Mouse (Mus musculus): ENCODE results near the gene Mvk. TPM values are rescaled to one million over a fixed set of nuclear protein-coding genes. Genes with fewer than 3 reads are reported as not detected.

The Mvk gene
- total and polyA plus RNA-seq, 2 experiments from 2014 or later: 12.6 to 24.6 TPM

- Histone ChIP-seq H3K4me2 (ENCODE audit: low read depth, low read length) (no peak overlapping the region), H3K27ac (ENCODE audit: low read depth) (no peak overlapping the region), H3K9ac (replicated peaks; ENCODE audit: low read depth, low read length) (no peak overlapping the region), H3K9me3 (replicated peaks; ENCODE audit: control insufficient read depth, low read length) (no peaks in the 10 kb centered on the region), H3K4me3 (ENCODE audit: low read depth, low read length) (no peak overlapping the region), H3K36me3 (replicated peaks; ENCODE audit: control insufficient read depth, insufficient read depth, low read length) (peaks cover 73% of the 10 kb centered on the region), H3K4me1 (ENCODE audit: control insufficient read depth, insufficient read depth) (no peaks in the 10 kb centered on the region), H3K27me3 (ENCODE audit: control insufficient read depth, insufficient read depth, low read length) (no peaks in the 10 kb centered on the region; the same call in 1 of the 2 replicates)
- 88% methylated on average over 8 of the region's 8 CpGs for WGBS
- peak; percentile 39 for TF ChIP-seq CTCF (IDR thresholded peaks at IDR 0.05; ENCODE audit: low read depth)
- no peak for TF ChIP-seq EP300 (IDR thresholded peaks at IDR 0.05; ENCODE audit: low read depth)
- no peak for DNase-seq (ENCODE audit: low spot score)
- ATAC-seq (ENCODE audit: insufficient read depth, low read depth): no peak
Measured at GRCm38 (mm10) chr5:114418541-114418940, 25.5 kb upstream of the Mvk start.

- Histone ChIP-seq H3K4me3 (ENCODE audit: low read depth, low read length) (no peak overlapping the region), H3K4me2 (ENCODE audit: low read depth, low read length) (no peak overlapping the region), H3K9ac (replicated peaks; ENCODE audit: low read depth, low read length) (no peak overlapping the region), H3K27me3 (ENCODE audit: control insufficient read depth, insufficient read depth, low read length) (no peaks in the 10 kb centered on the region; the same call in 1 of the 2 replicates), H3K4me1 (ENCODE audit: control insufficient read depth, insufficient read depth) (no peaks in the 10 kb centered on the region), H3K27ac (ENCODE audit: low read depth) (no peak overlapping the region), H3K9me3 (replicated peaks; ENCODE audit: control insufficient read depth, low read length) (no peaks in the 10 kb centered on the region), H3K36me3 (replicated peaks; ENCODE audit: control insufficient read depth, insufficient read depth, low read length) (peaks cover 42% of the 10 kb centered on the region)
- 56% methylated on average over 11 of the region's 11 CpGs for WGBS
- TF ChIP-seq CTCF (IDR thresholded peaks at IDR 0.05; ENCODE audit: low read depth) (no peak), EP300 (IDR thresholded peaks at IDR 0.05; ENCODE audit: low read depth) (no peak)
- peak; percentile 9; the same call in 1 of the 2 replicates for ATAC-seq (ENCODE audit: insufficient read depth, low read depth)
- DNase-seq (ENCODE audit: low spot score): no peak
Measured at GRCm38 (mm10) chr5:114421561-114422298, 22.3 kb upstream of the Mvk start.

DNA sequence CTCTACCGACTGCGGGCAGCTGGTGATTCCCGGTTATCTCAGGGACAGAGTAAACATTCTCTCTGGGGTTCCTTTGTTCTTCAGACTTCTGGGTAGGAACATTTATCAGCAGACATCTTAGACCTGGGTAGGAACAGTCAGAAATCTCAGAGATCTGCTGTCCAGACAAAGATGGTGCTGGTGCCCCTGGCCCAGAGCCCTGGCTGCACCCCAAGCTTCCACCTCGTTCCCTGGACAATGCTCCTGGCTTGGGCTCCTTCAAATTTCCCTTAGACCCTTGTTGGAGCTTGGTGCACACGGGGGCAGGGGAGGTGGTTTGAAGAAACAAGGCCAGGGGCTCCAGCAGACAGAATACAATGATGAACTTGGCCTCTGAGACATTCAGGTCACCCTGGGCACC is 21.5 kb upstream of the Mvk start:
- TF ChIP-seq EP300 (IDR thresholded peaks at IDR 0.05; ENCODE audit: low read depth) (no peak), CTCF (IDR thresholded peaks at IDR 0.05; ENCODE audit: low read depth) (no peak)
- Histone ChIP-seq H3K4me1 (ENCODE audit: control insufficient read depth, insufficient read depth) (no peaks in the 10 kb centered on the region), H3K27ac (ENCODE audit: low read depth) (no peak overlapping the region), H3K4me2 (ENCODE audit: low read depth, low read length) (no peak overlapping the region), H3K36me3 (replicated peaks; ENCODE audit: control insufficient read depth, insufficient read depth, low read length) (peaks cover 34% of the 10 kb centered on the region), H3K4me3 (ENCODE audit: low read depth, low read length) (no peak overlapping the region), H3K9me3 (replicated peaks; ENCODE audit: control insufficient read depth, low read length) (no peaks in the 10 kb centered on the region), H3K27me3 (ENCODE audit: control insufficient read depth, insufficient read depth, low read length) (no peaks in the 10 kb centered on the region; the same call in 1 of the 2 replicates), H3K9ac (replicated peaks; ENCODE audit: low read depth, low read length) (no peak overlapping the region)
- 16% methylated on average over 5 of the region's 5 CpGs for WGBS
- no peak for DNase-seq (ENCODE audit: low spot score)
- no peak for ATAC-seq (ENCODE audit: insufficient read depth, low read depth)

- Histone ChIP-seq H3K27me3 (ENCODE audit: control insufficient read depth, insufficient read depth, low read length) (no peaks in the 10 kb centered on the region; the same call in 1 of the 2 replicates), H3K27ac (ENCODE audit: low read depth) (no peak overlapping the region), H3K9ac (replicated peaks; ENCODE audit: low read depth, low read length) (no peak overlapping the region), H3K36me3 (replicated peaks; ENCODE audit: control insufficient read depth, insufficient read depth, low read length) (peaks cover 21% of the 10 kb centered on the region), H3K4me1 (ENCODE audit: control insufficient read depth, insufficient read depth) (no peaks in the 10 kb centered on the region), H3K4me3 (ENCODE audit: low read depth, low read length) (no peak overlapping the region), H3K9me3 (replicated peaks; ENCODE audit: control insufficient read depth, low read length) (no peaks in the 10 kb centered on the region), H3K4me2 (ENCODE audit: low read depth, low read length) (no peak overlapping the region)
- no peak for DNase-seq (ENCODE audit: low spot score)
- ATAC-seq (ENCODE audit: insufficient read depth, low read depth): no peak
- 79% methylated on average over 5 of the region's 5 CpGs for whole genome bisulfite sequencing
- TF ChIP-seq EP300 (IDR thresholded peaks at IDR 0.05; ENCODE audit: low read depth) (no peak), CTCF (IDR thresholded peaks at IDR 0.05; ENCODE audit: low read depth) (no peak)
Measured at GRCm38 (mm10) chr5:114423961-114424360, 20.1 kb upstream of the Mvk start.

DNA sequence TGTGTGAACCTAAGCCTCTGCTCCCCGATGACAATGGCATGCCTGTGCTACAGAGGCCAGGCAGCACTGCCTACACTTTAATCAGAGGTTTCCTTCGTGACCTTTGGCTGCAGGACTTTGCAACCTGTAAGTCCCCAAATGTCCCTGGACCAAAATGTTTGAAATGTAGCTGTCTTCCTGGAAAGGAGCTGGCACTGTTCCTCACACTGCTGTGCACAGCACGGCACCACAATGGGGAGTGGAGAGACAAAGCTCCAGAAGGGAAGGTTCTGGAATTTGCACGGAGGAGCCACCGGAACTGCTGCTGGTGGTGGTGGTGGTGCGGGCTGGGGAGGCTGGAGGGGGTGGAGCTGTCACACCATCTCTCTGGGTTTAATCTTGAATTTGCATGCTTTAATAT is 17.3 kb upstream of the Mvk start:
- WGBS: 61% methylated on average over 6 of the region's 6 CpGs
- ATAC-seq (ENCODE audit: insufficient read depth, low read depth) (no peak), DNase-seq (ENCODE audit: low spot score) (no peak)
- Histone ChIP-seq H3K4me1 (ENCODE audit: control insufficient read depth, insufficient read depth) (no peaks in the 10 kb centered on the region), H3K27me3 (ENCODE audit: control insufficient read depth, insufficient read depth, low read length) (no peaks in the 10 kb centered on the region; the same call in 1 of the 2 replicates), H3K9me3 (replicated peaks; ENCODE audit: control insufficient read depth, low read length) (no peaks in the 10 kb centered on the region), H3K4me3 (ENCODE audit: low read depth, low read length) (no peak overlapping the region), H3K27ac (ENCODE audit: low read depth) (no peak overlapping the region), H3K9ac (replicated peaks; ENCODE audit: low read depth, low read length) (no peak overlapping the region), H3K4me2 (ENCODE audit: low read depth, low read length) (no peak overlapping the region), H3K36me3 (replicated peaks; ENCODE audit: control insufficient read depth, insufficient read depth, low read length) (no peaks in the 10 kb centered on the region)
- TF ChIP-seq CTCF (IDR thresholded peaks at IDR 0.05; ENCODE audit: low read depth): no peak
- TF ChIP-seq EP300 (IDR thresholded peaks at IDR 0.05; ENCODE audit: low read depth): no peak
